Mouse (Mus musculus) cerebellum, adult 9-10 months (tissue): ENCODE results near the gene Hdgf.

Source experiments
- DNase-seq: peaks from one replicate; pipeline ENCODE4 v3.0.0; 2022

Gene Hdgf

GRCm38 (mm10) chr3:87947056-87947810, 41.1 kb downstream of the Hdgf start:
- DNase-seq: no peak

GRCm38 (mm10) chr3:87947811-87948199, 41.7 kb downstream of the Hdgf start:
- no peak for DNase-seq

- no peak for DNase-seq
Measured at GRCm38 (mm10) chr3:87948378-87949265, 42.5 kb downstream of the Hdgf start, which contains the start of gene Crabp2. TSS of gene Crabp2 (plus strand) at chr3:87948666.

GRCm38 (mm10) chr3:87949266-87949954, 43.3 kb downstream of the Hdgf start:
- DNase-seq: no peak

- no peak for DNase-seq
Measured at GRCm38 (mm10) chr3:87949955-87950515, 43.9 kb downstream of the Hdgf start.

GRCm38 (mm10) chr3:87951946-87952345, 45.8 kb downstream of the Hdgf start:
- no peak for DNase-seq

GRCm38 (mm10) chr3:87952440-87952839, 46.3 kb downstream of the Hdgf start:
- no peak for DNase-seq

GRCm38 (mm10) chr3:87958056-87958455, 51.9 kb downstream of the Hdgf start:
- DNase-seq: no peak

- DNase-seq: no peak
Measured at GRCm38 (mm10) chr3:87958476-87958875, 52.4 kb downstream of the Hdgf start.

- no peak for DNase-seq
Measured at GRCm38 (mm10) chr3:87958967-87959366, 52.8 kb downstream of the Hdgf start.

- DNase-seq: no peak
Measured at GRCm38 (mm10) chr3:87959371-87959770, 53.2 kb downstream of the Hdgf start.

- DNase-seq: no peak
Measured at GRCm38 (mm10) chr3:87960191-87960585, 54.1 kb downstream of the Hdgf start.

GRCm38 (mm10) chr3:87960586-87961191, 54.6 kb downstream of the Hdgf start:
- peak; percentile 63 for DNase-seq
